Mouse (Mus musculus): ENCODE measurements around the gene Hist1h4i. TPM values are rescaled to one million over a fixed set of nuclear protein-coding genes. Genes with fewer than 3 reads are reported as not detected.

Hist1h4i gene
- polyA plus RNA-seq, 1 experiment from 2014 or later = 16.9 TPM

DNA sequence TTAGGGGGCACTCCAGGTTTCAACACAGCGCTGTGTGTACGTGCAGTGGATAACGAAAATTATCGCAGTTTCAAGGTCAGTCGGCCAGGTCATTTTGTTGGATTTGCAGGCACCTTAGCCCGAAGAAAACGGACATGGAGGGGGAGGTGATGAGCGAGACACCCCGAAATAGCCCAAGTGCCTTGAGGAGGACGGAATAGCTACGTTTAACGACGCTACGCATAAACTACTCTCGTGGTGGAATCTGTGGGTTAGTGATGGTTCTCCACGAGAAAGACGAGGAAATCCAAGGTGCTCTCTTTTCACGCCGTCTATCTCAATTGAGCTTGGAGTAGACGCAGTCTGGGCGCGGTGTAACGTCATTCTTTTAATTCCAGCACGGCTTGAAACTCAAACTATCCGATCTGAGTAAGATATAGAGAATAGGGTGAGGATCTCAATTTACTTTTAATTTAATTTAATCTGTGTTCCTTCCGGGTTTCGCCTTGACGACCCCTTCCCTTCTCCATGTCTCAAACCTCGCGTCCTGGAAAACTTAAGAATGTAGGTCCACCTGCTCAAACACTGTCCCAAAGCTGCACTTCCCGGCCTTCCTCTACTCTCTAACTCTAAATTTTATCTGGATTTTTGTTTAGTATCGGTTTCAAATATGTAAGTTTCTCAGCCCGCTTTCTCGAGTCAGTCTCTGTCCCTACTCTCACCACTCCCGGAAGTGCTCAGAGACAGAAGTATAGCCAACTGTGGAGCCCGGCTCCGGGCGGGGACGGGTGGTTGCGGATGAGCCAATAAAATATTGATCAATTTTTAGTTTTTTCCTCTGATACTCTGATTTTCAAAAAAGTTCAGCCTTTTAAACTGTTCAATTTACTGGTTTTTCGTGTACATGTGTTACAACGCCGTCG lies 21.0 kb downstream of the Hist1h4i start:
- Histone ChIP-seq H3K9ac (replicated peaks) (peak overlapping the region; percentile 7; the same call in 1 of the 2 replicates), H3K27ac (replicated peaks) (no peak overlapping the region), H3K36me3 (no peaks in the 10 kb centered on the region), H3K4me1 (peaks cover 26% of the 10 kb centered on the region), H3K9me3 (0 out of 2 replicates have a peak, but pooled peaks cover 2% of the 10 kb centered on the region), H3K4me2 (replicated peaks) (peak overlapping the region; percentile 63), H3K4me3 (peak overlapping the region; percentile 39), H3K27me3 (peaks cover 45% of the 10 kb centered on the region)
- under 1% methylated on average over 44 of the region's 44 CpGs for WGBS
- no peak for ATAC-seq (replicated peaks)

DNA sequence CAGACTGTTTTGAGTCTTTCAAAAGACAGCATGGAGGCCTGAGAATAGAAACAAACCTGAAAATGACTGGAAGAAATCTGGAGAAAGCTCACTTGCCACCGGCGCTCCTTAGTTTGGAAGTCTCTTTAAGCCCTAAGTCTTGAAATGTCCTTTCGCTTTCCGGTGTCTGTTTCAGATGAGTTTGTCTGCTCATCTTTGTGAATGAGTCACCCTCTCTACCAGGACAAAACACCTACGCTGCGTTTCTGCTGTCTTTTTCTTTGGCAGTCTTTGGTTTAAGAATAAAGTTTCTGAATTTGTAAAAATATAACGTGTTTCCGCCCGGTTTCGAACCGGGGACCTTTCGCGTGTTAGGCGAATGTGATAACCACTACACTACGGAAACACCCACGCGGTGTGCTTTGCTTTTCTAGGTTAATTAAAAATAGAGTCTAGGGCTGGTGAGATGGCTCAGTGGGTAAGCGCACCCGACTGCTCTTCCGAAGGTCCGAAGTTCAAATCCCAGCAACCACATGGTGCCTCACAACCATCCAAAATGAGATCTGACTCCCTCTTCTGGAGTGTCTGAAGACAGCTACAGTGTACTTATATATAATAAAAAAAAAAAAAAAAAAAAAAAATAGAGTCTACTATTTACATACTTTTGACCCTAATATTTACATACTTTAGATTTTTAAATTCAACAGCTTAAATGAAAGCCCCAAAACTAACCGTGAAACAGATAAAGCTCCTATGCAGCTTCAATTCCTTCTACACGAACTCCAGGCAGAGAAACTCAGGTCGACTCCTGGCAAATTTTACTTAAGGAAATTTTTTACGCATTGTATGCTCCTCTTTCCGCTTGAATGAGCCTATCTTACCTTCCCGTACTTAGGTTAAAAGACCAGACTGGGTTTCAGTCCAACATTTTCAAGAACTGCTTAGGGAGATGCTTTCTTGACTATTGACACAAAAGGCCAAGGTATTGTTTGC lies 25.4 kb downstream of the Hist1h4i start:
- no peak overlapping the region for H3K27ac ChIP-seq (replicated peaks)
- 0 out of 2 replicates have a peak, but pooled peaks cover 3% of the 10 kb centered on the region for H3K9me3 ChIP-seq
- 14% methylated on average over 27 of the region's 27 CpGs for WGBS
- no peak overlapping the region for H3K4me3 ChIP-seq
- no peak overlapping the region for H3K9ac ChIP-seq (replicated peaks)
- peaks cover 18% of the 10 kb centered on the region for H3K4me1 ChIP-seq
- no peak overlapping the region for H3K4me2 ChIP-seq (replicated peaks)
- ATAC-seq (replicated peaks) = peak; percentile 67; the same call in 1 of the 2 replicates
- no peaks in the 10 kb centered on the region for H3K36me3 ChIP-seq
- peaks cover 80% of the 10 kb centered on the region for H3K27me3 ChIP-seq

DNA sequence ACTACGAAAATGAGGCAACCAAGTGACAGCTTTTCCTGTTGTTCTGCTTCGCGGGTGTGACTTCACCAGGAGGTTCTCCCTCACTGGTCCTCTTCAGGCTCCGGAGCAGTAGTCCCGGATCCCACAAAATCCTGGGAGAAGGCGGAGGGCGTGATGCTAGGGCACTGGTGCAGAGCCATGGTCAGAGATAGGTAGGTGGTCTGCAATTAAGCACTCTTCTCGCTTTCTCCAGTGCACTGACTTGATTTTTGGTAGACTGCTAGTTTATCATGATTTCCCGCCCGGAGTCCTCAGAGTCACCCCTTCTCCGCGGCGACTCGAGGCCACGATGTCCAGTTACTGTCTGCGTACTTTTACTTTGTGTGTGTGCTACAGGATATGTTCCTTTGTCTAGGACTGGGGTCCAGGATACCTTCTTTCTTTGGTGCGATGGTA lies 26.7 kb downstream of the Hist1h4i start:
- no peak overlapping the region for H3K4me2 ChIP-seq (replicated peaks)
- H3K9ac ChIP-seq (replicated peaks) = no peak overlapping the region
- 0 out of 2 replicates have a peak overlapping the region, but pooled peaks have one; percentile 2 for H3K4me3 ChIP-seq
- peaks cover 81% of the 10 kb centered on the region for H3K27me3 ChIP-seq
- ATAC-seq (replicated peaks) = no peak
- H3K27ac ChIP-seq (replicated peaks) = no peak overlapping the region
- 15% methylated on average over 17 of the region's 17 CpGs for WGBS
- 0 out of 2 replicates have a peak, but pooled peaks cover 3% of the 10 kb centered on the region for H3K9me3 ChIP-seq
- H3K4me1 ChIP-seq = 0 out of 2 replicates have a peak, but pooled peaks cover 6% of the 10 kb centered on the region
- no peaks in the 10 kb centered on the region for H3K36me3 ChIP-seq

DNA sequence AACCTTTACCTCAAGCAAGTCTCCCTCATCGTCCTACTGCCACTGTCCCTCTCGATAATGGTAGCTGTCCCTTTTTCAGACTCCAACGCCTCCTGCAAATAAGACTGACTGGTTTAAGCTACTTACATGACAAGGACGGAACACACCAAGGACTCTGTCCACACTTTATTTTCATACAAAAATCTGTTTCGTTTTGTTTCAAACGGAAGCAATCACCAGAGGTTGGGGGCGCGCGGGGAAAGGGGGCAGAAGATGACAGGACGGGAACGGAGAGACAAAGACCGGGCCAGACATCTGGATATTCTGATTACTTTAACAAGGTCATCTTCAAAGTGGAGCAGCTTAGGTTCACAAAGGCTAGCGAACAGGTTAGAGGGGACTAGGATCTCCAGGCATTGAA lies 27.4 kb downstream of the Hist1h4i start:
- Histone ChIP-seq H3K4me3 (no peak overlapping the region), H3K9ac (replicated peaks) (no peak overlapping the region; the same call in 1 of the 2 replicates), H3K4me2 (replicated peaks) (no peak overlapping the region), H3K27ac (replicated peaks) (no peak overlapping the region), H3K27me3 (peaks cover 81% of the 10 kb centered on the region), H3K36me3 (no peaks in the 10 kb centered on the region), H3K9me3 (0 out of 2 replicates have a peak, but pooled peaks cover 3% of the 10 kb centered on the region), H3K4me1 (0 out of 2 replicates have a peak, but pooled peaks cover 6% of the 10 kb centered on the region)
- 20% methylated on average over 13 of the region's 13 CpGs for WGBS
- no peak for ATAC-seq (replicated peaks)

DNA sequence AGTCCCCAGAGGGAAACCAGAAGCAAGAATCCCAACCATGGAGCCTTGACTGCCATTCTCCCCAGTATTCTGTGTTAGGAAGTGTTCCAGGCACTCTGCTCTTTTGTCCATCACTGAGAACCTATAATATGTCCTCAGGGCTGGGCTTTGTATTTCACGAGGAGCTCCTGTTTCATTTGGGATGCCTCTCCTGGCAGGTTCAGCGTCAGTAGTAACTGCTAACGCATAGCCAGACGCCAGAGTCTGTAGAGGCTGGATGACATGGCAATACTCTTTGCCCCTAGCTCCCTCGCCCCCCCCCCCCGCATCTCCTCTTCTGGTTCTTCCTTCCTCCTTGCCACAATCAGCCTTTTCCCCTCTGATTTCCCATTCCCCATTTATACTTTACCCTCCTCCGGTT lies 31.5 kb downstream of the Hist1h4i start, which contains the start of gene Prss16:
Gene Prss16, minus strand, starts transcription at position 101 of the 400 bp plus-strand sequence.
- 46% methylated on average over 7 of the region's 7 CpGs for WGBS
- no peak within 1 kb of the TSS for H3K27ac ChIP-seq (replicated peaks)
- H3K9ac ChIP-seq (replicated peaks) = no peak within 1 kb of the TSS
- peaks cover 91% of the 10 kb centered on the region for H3K27me3 ChIP-seq
- H3K9me3 ChIP-seq = no peaks in the 10 kb centered on the region
- no peak for ATAC-seq (replicated peaks)
- no peaks in the 10 kb centered on the region for H3K36me3 ChIP-seq
- H3K4me2 ChIP-seq (replicated peaks) = no peak within 1 kb of the TSS
- peaks cover 23% of the 10 kb centered on the region for H3K4me1 ChIP-seq
- no peak within 1 kb of the TSS for H3K4me3 ChIP-seq

DNA sequence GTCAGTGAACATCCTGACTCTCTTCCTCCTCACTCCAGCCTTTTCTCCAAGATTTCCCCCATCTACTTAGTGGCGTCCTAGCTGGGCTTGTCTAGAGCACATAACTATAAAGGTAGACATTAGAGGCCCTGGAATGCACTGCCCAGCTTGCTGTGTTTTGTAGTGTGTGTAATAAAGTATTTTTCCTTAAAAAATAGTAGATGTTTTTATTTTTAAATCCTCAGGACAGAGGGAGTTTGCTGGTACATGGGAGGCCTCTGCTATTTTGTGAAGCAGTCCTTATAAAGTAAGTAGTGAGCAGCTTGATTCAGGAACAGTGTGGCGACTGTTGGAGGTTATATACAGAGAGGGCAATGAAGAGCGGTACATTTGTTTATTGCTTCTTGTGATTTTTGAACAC lies 32.5 kb downstream of the Hist1h4i start:
- H3K4me1 ChIP-seq = peaks cover 19% of the 10 kb centered on the region
- WGBS = 72% methylated on average over 3 of the region's 3 CpGs
- H3K9me3 ChIP-seq = no peaks in the 10 kb centered on the region
- H3K27me3 ChIP-seq = peaks cover 92% of the 10 kb centered on the region
- H3K4me3 ChIP-seq = no peak overlapping the region
- no peak overlapping the region for H3K9ac ChIP-seq (replicated peaks)
- H3K4me2 ChIP-seq (replicated peaks) = no peak overlapping the region
- no peak for ATAC-seq (replicated peaks)
- H3K36me3 ChIP-seq = no peaks in the 10 kb centered on the region
- H3K27ac ChIP-seq (replicated peaks) = no peak overlapping the region

DNA sequence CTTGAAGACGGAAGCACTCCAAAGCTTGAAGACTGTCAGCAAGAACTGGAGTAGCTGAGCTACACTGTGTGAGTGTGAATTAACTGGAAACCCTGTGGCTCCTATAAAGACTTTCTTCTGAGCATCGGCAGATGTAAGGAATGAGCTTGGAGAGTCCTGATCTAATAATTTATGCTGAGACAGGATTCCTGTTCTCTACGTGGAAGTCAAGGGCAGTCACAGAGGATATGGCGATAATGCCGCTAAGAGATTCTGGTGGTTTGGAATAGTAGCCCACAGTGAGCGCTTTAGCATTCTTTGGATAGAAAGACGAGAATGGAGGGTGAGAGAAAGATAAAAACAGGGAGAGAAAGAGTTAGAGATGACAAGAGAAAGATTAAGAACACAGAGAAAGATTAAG lies 33.3 kb downstream of the Hist1h4i start:
- Histone ChIP-seq H3K27me3 (peaks cover 94% of the 10 kb centered on the region), H3K4me1 (peaks cover 19% of the 10 kb centered on the region), H3K36me3 (no peaks in the 10 kb centered on the region), H3K4me2 (replicated peaks) (no peak overlapping the region), H3K27ac (replicated peaks) (no peak overlapping the region), H3K4me3 (no peak overlapping the region), H3K9ac (replicated peaks) (no peak overlapping the region), H3K9me3 (no peaks in the 10 kb centered on the region)
- ATAC-seq (replicated peaks) = no peak
- WGBS = 51% methylated on average over 7 of the region's 7 CpGs

DNA sequence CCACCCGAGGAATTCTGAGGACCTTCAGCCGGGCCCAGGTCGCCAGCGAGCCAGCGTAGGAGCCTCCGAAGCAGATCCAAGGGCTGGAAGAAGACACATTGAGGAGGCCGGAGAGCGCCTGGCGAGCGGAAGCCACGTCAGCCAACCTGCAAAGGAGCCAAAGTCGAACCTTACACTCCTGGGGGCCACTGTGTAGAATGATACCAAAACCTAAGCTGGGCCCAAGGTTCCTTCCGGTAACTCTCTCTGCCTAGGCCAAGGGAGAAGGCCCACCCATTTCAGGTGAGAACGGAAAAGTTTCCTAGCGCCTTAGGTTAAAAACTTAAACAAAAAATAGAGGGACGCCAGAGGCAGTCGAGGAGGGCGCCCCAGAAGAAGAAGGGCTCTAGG lies 34.0 kb downstream of the Hist1h4i start:
- H3K36me3 ChIP-seq = no peaks in the 10 kb centered on the region
- H3K27me3 ChIP-seq = peaks cover 95% of the 10 kb centered on the region
- H3K9me3 ChIP-seq = no peaks in the 10 kb centered on the region
- H3K4me3 ChIP-seq = peak overlapping the region; percentile 49
- 3% methylated on average over 18 of the region's 18 CpGs for WGBS
- ATAC-seq (replicated peaks) = no peak
- no peak overlapping the region for H3K27ac ChIP-seq (replicated peaks)
- H3K4me1 ChIP-seq = peaks cover 19% of the 10 kb centered on the region
- H3K4me2 ChIP-seq (replicated peaks) = peak overlapping the region; percentile 96
- no peak overlapping the region for H3K9ac ChIP-seq (replicated peaks)

DNA sequence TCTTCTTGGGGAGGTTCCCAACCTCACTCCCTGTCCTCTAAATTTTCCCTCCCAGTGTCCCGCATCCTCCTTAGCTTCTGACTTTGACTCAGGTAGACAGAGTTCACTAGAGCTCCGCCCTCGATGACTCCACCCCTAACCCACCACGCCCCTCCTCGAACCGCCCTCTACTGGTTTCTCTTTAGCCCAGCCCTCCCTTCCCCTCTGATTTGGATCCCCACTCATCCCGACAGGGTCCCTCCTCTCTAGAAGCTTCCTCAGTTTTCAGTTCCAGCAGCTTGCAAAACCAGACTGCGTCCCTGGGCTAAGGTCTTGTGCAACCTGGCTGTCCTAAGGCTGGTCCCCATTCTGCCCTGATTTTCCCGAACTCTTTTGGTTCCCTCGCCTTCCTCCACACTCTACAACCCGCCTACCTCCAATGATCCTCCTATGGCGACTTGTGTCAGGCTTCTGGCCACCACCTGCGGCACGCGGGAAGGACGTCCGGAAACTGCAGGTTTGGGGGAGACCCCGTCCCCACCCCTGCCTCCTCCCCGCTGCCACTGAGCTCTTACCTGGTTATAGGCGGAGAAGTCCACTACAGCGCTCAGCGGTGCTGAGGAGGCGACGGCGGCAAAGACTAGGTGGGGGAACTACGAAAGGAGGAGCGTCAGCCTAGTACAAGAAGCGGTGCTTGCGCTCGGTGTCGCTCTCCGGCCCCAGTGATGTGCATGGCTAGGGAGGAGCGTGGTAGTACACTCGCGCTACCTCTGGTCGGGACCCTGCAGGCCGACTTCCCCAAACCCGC lies 34.6 kb downstream of the Hist1h4i start:
- Histone ChIP-seq H3K4me2 (replicated peaks) (peak overlapping the region; percentile 96), H3K27ac (replicated peaks) (no peak overlapping the region), H3K9ac (replicated peaks) (no peak overlapping the region), H3K9me3 (no peaks in the 10 kb centered on the region), H3K36me3 (no peaks in the 10 kb centered on the region), H3K4me3 (peak overlapping the region; percentile 49), H3K27me3 (peaks cover 97% of the 10 kb centered on the region), H3K4me1 (peaks cover 19% of the 10 kb centered on the region)
- ATAC-seq (replicated peaks) = peak; percentile 75; the same call in 1 of the 2 replicates
- WGBS = under 1% methylated on average over 38 of the region's 38 CpGs

DNA sequence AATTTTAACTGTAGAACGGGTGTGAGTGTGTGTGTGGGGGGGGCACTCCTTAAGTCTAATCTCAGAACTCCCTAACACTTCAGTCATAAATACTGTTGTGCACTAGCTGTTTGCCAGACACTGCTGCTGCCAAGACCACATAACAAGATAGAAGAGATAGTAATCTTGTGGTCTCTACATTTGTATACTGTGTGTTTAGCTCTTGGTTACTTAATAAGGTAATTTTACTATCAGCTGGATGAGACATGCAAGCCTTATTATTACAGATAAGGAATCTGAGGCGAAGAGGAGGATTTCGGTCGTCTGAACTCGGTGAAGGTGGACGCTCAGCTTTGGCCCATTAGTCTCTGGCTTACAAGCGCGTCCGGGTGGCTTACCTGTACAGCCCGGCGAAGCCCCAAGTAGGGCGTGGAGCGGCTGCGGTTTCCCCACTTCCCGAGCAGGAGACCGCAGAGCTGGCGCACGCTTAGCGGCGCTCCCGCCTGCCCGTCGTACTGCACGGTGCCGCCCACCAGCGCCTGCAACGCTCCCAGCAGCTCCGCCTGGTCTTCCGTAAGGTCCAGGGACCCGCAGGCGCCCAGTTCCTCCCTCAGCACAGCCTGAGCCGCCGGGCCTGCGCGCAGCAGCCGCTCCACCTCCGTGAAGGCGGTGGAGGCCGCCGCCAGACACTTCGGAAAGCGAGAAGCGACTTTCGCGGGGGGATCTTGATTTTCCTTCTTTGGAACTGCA lies 35.4 kb downstream of the Hist1h4i start:
- ATAC-seq (replicated peaks) = peak; percentile 74
- Histone ChIP-seq H3K27ac (replicated peaks) (no peak overlapping the region), H3K9ac (replicated peaks) (peak overlapping the region; percentile 29; the same call in 1 of the 2 replicates), H3K27me3 (peaks cover 99% of the 10 kb centered on the region), H3K36me3 (no peaks in the 10 kb centered on the region), H3K4me1 (peaks cover 19% of the 10 kb centered on the region), H3K4me2 (replicated peaks) (peak overlapping the region; percentile 96), H3K4me3 (peak overlapping the region; percentile 49), H3K9me3 (no peaks in the 10 kb centered on the region)
- under 1% methylated on average over 45 of the region's 45 CpGs for WGBS

All from forebrain, embryonic 15.5 days (tissue).